Mouse (Mus musculus) midbrain, embryonic 15.5 days (tissue): ENCODE results near the gene Prn. TPM values are rescaled to one million over a fixed set of nuclear protein-coding genes. Genes with fewer than 3 reads are reported as not detected.

Experiments used
- ATAC-seq: fragments of 200-750 bp; cut with Nextera tagmentation; replicated peaks from 2 replicates; pipeline ENCODE4 v1.8.0; 2017; ENCODE audit warnings: moderate TSS enrichment
- H3K27ac ChIP-seq: fragments of 300-500 bp; sonication (generic); 2 replicates; pipeline ENCODE4 v1.5.1; 2015; ENCODE audit warnings: mild to moderate bottlenecking, inconsistent platforms
- H3K27me3 ChIP-seq: fragments of 300-500 bp; sonication (generic); replicated peaks from 2 replicates; pipeline ENCODE4 v1.6.1; 2015; ENCODE audit warnings: inconsistent platforms
- H3K36me3 ChIP-seq: fragments of 300-500 bp; sonication (generic); replicated peaks from 2 replicates; pipeline ENCODE4 v1.6.1; 2015; ENCODE audit warnings: inconsistent platforms
- H3K4me1 ChIP-seq: fragments of 300-500 bp; sonication (generic); 2 replicates; pipeline ENCODE4 v1.6.1; 2015; ENCODE audit warnings: inconsistent platforms
- H3K4me2 ChIP-seq: fragments of 300-500 bp; sonication (generic); 2 replicates; pipeline ENCODE4 v1.6.1; 2015; ENCODE audit warnings: inconsistent platforms, mild to moderate bottlenecking, moderate library complexity
- H3K4me3 ChIP-seq: fragments of 300-500 bp; sonication (generic); 2 replicates; pipeline ENCODE4 v1.5.1; 2015; ENCODE audit warnings: mild to moderate bottlenecking, inconsistent platforms
- H3K9ac ChIP-seq: fragments of 300-500 bp; sonication (generic); 2 replicates; pipeline ENCODE4 v1.6.1; 2015; ENCODE audit warnings: mild to moderate bottlenecking, inconsistent platforms
- H3K9me3 ChIP-seq: fragments of 300-500 bp; sonication (generic); 2 replicates; pipeline ENCODE4 v1.6.1; 2016; ENCODE audit warnings: inconsistent platforms
- WGBS: fragments of 180-500 bp; shearing (Covaris S2); methylation state at CpG from one replicate; pipeline ENCODE4 v1.1.7; 2015; ENCODE audit warnings: mixed read lengths; 5-methylcytosine and 5-hydroxymethylcytosine counted together
- polyA plus RNA-seq: library from polyadenylated mRNA; unstranded; fragments of >200 nt; fragmentation: Nextera tagmentation; extraction: Ambion mirVana; gene quantifications from 2 replicates; pipeline ENCODE4 v1.2.1, GENCODE M21; 2015

The Prn gene
- polyA plus RNA-seq, 1 experiment from 2014 or later, result not detected

- H3K4me3 ChIP-seq, result no peak overlapping the region
- H3K4me1 ChIP-seq, result peaks cover 3% of the 10 kb centered on the region; the same call in 1 of the 2 replicates
- 80% methylated on average over 7 of the region's 7 CpGs for WGBS
- no peaks in the 10 kb centered on the region for H3K36me3 ChIP-seq
- no peaks in the 10 kb centered on the region for H3K9me3 ChIP-seq
- H3K27me3 ChIP-seq, result no peaks in the 10 kb centered on the region
- ATAC-seq, result no peak
- H3K27ac ChIP-seq, result no peak overlapping the region
- no peak overlapping the region for H3K4me2 ChIP-seq
- no peak overlapping the region for H3K9ac ChIP-seq
Observed at GRCm38 (mm10) chr2:131888233-131888632, 21.5 kb upstream of the Prn start.

DNA sequence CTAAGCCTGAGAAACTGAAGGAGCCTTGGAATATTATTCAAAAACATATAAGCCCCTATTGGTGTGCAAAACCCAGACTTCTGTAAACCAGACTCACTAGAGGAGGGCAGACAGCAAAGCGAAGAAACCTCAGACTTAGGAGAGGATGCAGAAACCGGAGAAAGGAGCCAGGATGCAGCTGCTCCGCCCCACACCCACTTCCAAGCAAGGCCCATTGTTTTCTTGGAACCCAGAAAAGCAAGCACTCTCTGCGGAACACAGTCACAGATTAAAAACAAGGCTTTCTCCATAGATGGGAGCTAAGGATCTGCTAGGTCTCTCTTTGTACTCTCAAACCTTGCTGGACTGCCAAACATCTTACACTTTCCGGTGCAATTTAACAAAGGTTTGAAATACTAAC, 17.2 kb upstream of the Prn start:
- Histone ChIP-seq H3K4me3 (no peak overlapping the region), H3K36me3 (no peaks in the 10 kb centered on the region), H3K4me2 (no peak overlapping the region; the same call in 1 of the 2 replicates), H3K9ac (no peak overlapping the region), H3K27me3 (no peaks in the 10 kb centered on the region), H3K4me1 (0 out of 2 replicates have a peak, but pooled peaks cover 3% of the 10 kb centered on the region), H3K27ac (no peak overlapping the region), H3K9me3 (no peaks in the 10 kb centered on the region)
- 28% methylated on average over 5 of the region's 5 CpGs for WGBS
- no peak for ATAC-seq

GRCm38 (mm10) chr2:131895106-131895505, 14.7 kb upstream of the Prn start:
- Histone ChIP-seq H3K4me2 (no peak overlapping the region), H3K9me3 (no peaks in the 10 kb centered on the region), H3K36me3 (no peaks in the 10 kb centered on the region), H3K4me1 (0 out of 2 replicates have a peak, but pooled peaks cover 3% of the 10 kb centered on the region), H3K27me3 (no peaks in the 10 kb centered on the region), H3K4me3 (no peak overlapping the region), H3K9ac (no peak overlapping the region), H3K27ac (no peak overlapping the region)
- WGBS, result 93% methylated on average over 2 of the region's 2 CpGs
- ATAC-seq, result no peak

DNA sequence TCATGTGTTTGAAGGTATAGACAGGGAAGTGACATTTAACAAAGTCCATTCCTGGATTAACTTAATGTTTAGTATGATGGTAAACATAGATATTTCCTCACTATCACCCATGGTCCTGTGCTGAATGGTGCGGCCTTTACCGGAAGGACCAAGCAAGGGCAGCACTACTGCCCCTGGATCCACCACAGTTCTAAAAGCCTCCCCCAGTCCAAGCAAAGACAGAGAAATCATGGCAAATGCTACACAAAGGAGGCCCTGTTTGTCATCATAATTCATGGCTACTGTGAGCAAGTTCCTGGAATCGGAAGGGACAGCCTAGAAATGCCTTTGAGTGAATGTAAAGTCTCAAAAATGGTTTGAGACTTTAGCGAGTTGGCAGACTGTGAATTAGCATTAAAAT, 13.7 kb upstream of the Prn start:
- Histone ChIP-seq H3K9ac (no peak overlapping the region), H3K4me3 (no peak overlapping the region), H3K9me3 (no peaks in the 10 kb centered on the region), H3K36me3 (no peaks in the 10 kb centered on the region), H3K4me1 (0 out of 2 replicates have a peak, but pooled peaks cover 3% of the 10 kb centered on the region), H3K4me2 (no peak overlapping the region), H3K27ac (no peak overlapping the region), H3K27me3 (no peaks in the 10 kb centered on the region)
- 93% methylated on average over 4 of the region's 4 CpGs for WGBS
- no peak for ATAC-seq

DNA sequence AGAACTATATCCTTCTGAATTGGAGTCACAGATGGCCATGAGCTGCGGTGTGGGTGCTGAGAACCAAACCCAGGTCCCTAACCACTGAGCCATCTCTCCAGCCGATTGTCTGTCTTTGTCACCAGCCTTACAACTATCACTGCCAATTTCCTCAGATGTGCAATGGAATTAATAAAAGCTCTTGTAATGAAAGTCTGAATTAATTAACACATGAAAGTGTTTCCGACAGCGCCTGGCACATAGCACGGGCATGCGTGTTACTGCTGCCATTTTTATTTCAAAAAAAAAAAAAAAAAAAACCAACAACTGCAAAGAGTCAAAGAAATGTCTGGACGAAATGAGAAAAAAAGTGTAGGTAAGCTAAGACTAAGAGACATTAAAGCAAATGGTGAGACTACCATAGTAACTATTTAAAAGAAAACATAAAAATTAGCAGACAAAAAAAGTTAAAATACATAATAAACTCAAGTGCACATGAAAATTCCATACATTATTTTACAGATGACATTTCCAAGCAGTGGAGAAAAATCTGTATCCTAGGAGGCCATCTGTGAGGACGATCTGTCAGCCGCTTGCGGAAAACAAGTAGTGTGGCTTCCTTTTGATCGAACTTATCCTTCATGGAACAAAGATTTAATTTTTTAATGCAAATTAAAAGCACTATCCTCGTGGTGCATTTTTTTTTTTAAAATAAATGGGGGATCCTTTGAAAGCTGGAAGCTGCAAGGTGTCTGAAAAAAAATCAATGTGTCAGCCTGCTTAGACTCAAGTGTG, 12.2 kb upstream of the Prn start:
- no peak for ATAC-seq
- no peak overlapping the region for H3K4me2 ChIP-seq
- H3K4me3 ChIP-seq, result no peak overlapping the region
- H3K27me3 ChIP-seq, result no peaks in the 10 kb centered on the region
- H3K9ac ChIP-seq, result no peak overlapping the region
- H3K27ac ChIP-seq, result no peak overlapping the region
- no peaks in the 10 kb centered on the region for H3K9me3 ChIP-seq
- H3K36me3 ChIP-seq, result no peaks in the 10 kb centered on the region
- 88% methylated on average over 12 of the region's 12 CpGs for WGBS
- H3K4me1 ChIP-seq, result 0 out of 2 replicates have a peak, but pooled peaks cover 2% of the 10 kb centered on the region

DNA sequence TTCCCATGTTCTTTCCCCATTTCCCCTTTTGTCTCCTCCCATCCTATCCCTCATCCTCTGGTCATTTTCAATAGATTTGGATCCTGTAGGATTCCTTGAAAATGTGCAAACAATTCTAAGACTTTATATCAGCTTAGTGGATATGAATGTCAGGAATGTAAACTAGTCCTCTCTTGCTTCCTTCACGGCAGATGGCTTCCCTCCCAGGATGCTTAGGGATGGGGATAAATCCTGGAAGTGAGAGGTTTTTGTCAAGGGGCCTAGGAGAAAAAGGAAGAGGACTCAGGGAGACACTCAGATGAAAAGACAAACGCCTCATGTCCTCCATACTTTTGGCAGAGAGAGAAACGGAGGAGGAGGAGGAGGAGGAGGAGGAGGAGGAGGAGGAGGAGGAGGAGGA, 7.3 kb upstream of the Prn start:
- Histone ChIP-seq H3K27ac (no peak overlapping the region), H3K36me3 (no peaks in the 10 kb centered on the region), H3K27me3 (no peaks in the 10 kb centered on the region), H3K9ac (no peak overlapping the region), H3K4me1 (no peaks in the 10 kb centered on the region), H3K4me2 (no peak overlapping the region), H3K4me3 (no peak overlapping the region), H3K9me3 (no peaks in the 10 kb centered on the region)
- no peak for ATAC-seq
- WGBS, result 53% methylated on average over 2 of the region's 3 CpGs

GRCm38 (mm10) chr2:131902867-131903266, 6.9 kb upstream of the Prn start:
- ATAC-seq, result no peak
- WGBS, result 49% methylated on average over 8 of the region's 8 CpGs
- no peak overlapping the region for H3K4me2 ChIP-seq
- H3K9me3 ChIP-seq, result no peaks in the 10 kb centered on the region
- no peak overlapping the region for H3K4me3 ChIP-seq
- H3K4me1 ChIP-seq, result no peaks in the 10 kb centered on the region
- no peak overlapping the region for H3K27ac ChIP-seq
- no peaks in the 10 kb centered on the region for H3K36me3 ChIP-seq
- no peaks in the 10 kb centered on the region for H3K27me3 ChIP-seq
- no peak overlapping the region for H3K9ac ChIP-seq

DNA sequence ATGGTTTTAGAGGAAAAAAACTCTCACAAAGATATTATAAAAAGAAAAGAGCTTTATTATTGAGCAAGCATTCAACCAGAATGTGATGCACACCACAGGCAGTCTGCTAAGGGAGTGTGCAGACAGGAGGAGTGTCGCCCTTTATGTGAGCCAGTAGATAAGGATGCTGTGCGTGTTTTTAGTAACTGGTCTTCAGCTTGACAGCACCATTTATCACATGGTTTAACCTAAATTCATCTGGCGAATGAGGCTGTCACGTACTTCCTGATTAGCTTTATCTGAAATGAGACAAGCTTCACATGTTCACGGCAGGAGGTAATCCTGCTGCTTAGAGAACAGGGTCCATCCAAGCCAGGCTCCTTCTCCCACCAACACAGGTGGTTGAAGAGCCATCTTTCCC, 4.7 kb upstream of the Prn start:
- Histone ChIP-seq H3K9ac (no peak overlapping the region), H3K27ac (no peak overlapping the region), H3K9me3 (no peaks in the 10 kb centered on the region), H3K4me1 (0 out of 2 replicates have a peak, but pooled peaks cover 5% of the 10 kb centered on the region), H3K4me2 (no peak overlapping the region), H3K4me3 (no peak overlapping the region), H3K27me3 (no peaks in the 10 kb centered on the region), H3K36me3 (no peaks in the 10 kb centered on the region)
- ATAC-seq, result no peak
- WGBS, result 59% methylated on average over 5 of the region's 5 CpGs

DNA sequence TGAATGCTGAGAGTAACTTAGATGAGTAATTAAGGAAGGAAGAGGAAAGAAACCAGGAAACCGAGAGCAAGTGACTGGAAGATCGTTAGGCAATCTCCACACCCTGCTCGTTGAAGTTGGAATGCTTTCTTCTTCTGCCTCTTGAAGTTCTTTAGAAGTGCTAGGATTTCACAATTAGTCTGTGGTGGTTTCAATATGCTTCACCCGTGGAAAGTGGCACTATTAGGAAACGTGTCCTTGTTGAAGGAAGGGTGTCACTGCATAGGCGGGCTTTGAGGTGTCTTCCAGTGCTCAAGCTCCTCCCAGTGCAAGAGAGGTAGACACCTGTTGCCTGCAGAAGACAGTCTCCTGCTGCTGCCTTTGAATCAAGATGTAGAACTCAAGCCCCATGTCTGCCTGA, 4.0 kb upstream of the Prn start:
- WGBS, result 87% methylated on average over 6 of the region's 6 CpGs
- Histone ChIP-seq H3K4me2 (no peak overlapping the region), H3K36me3 (no peaks in the 10 kb centered on the region), H3K4me3 (no peak overlapping the region), H3K9me3 (no peaks in the 10 kb centered on the region), H3K27me3 (no peaks in the 10 kb centered on the region), H3K27ac (no peak overlapping the region), H3K4me1 (peaks cover 9% of the 10 kb centered on the region), H3K9ac (no peak overlapping the region)
- ATAC-seq, result no peak

GRCm38 (mm10) chr2:131906266-131906665, 3.5 kb upstream of the Prn start:
- WGBS, result 92% methylated on average over 3 of the region's 3 CpGs
- no peaks in the 10 kb centered on the region for H3K36me3 ChIP-seq
- H3K9me3 ChIP-seq, result no peaks in the 10 kb centered on the region
- H3K27me3 ChIP-seq, result no peaks in the 10 kb centered on the region
- no peak overlapping the region for H3K27ac ChIP-seq
- no peak overlapping the region for H3K4me2 ChIP-seq
- no peak for ATAC-seq
- H3K4me3 ChIP-seq, result no peak overlapping the region
- H3K4me1 ChIP-seq, result peaks cover 14% of the 10 kb centered on the region
- no peak overlapping the region for H3K9ac ChIP-seq

DNA sequence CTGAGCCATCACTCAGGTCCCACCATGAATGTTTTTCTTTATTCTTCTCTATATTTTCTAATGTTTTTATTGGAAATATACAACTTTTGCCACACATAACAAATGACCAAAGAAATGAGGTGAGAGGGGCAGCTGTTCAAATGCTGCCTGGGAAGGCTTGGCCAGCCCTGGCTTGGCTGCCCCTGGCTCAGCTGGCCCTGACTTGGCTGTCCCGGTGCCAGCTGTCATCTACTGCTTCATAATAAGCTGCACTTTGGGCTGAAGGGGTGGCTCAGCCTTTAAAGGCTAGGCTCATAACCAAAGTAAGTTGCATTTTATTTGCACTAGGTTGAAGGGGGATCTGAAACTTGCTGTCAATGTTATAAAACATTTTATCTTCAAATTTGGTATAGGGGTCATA, 2.9 kb upstream of the Prn start:
- H3K9ac ChIP-seq, result no peak overlapping the region

DNA sequence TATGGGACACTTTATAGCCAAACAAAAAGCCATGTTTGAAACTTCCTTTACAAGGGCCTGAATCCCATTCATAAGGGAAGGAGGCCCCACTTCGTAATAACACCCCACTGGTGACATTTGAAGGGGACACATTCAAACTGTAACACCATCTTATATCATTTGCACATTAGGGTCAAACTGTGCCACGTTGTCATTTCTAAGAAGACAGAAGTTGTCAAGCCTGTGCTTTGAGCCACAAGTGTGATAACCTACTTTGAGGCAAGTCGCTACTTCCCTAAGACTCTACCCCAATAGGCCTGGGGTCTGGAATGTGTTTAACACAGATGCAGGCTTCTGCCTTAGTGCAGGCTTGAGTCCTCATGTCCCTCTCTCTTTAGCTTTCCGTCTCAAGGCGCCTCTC, 2.4 kb upstream of the Prn start:
- Histone ChIP-seq H3K9ac (no peak overlapping the region), H3K4me2 (no peak overlapping the region), H3K9me3 (no peaks in the 10 kb centered on the region), H3K4me3 (no peak overlapping the region), H3K36me3 (no peaks in the 10 kb centered on the region), H3K27ac (no peak overlapping the region), H3K4me1 (peaks cover 24% of the 10 kb centered on the region), H3K27me3 (no peaks in the 10 kb centered on the region)
- WGBS, result 82% methylated on average over 5 of the region's 5 CpGs
- ATAC-seq, result no peak

More for the DNA sequence above, 2.9 kb upstream of the Prn start:
- WGBS, result 89% methylated on average over 1 of the region's 1 CpGs
- no peak overlapping the region for H3K4me2 ChIP-seq
- no peak overlapping the region for H3K27ac ChIP-seq
- no peak overlapping the region for H3K4me3 ChIP-seq
- no peaks in the 10 kb centered on the region for H3K9me3 ChIP-seq
- no peaks in the 10 kb centered on the region for H3K36me3 ChIP-seq
- ATAC-seq, result no peak
- no peaks in the 10 kb centered on the region for H3K27me3 ChIP-seq
- H3K4me1 ChIP-seq, result peaks cover 19% of the 10 kb centered on the region

DNA sequence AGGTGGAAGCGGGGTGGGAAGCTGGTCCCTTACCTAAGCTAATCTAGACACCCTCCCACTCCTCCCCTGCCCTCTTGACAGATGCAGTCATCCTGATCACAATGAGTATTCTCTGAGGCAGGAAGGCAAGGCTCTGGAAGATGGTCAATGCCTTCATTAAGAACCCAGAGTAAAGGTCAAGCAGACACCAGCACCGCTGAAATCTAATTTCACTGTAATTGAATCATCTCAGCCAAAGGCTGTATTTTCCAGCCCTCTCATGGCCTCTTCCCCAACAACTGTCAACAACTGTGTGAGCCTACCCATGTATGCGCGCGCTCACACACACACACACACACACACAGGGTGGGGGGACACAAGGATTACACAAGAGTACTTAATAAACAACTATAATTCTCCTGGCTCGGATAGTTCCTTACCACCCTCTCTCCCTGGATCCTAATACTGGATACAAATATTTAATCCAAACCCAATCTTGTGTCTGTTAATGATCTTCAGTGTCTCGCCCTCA, 1.4 kb upstream of the Prn start:
- H3K27me3 ChIP-seq, result no peaks in the 10 kb centered on the region
- H3K4me1 ChIP-seq, result peaks cover 33% of the 10 kb centered on the region
- no peak for ATAC-seq
- H3K9me3 ChIP-seq, result no peaks in the 10 kb centered on the region
- H3K27ac ChIP-seq, result no peak overlapping the region
- H3K9ac ChIP-seq, result no peak overlapping the region
- whole genome bisulfite sequencing, result 83% methylated on average over 7 of the region's 7 CpGs
- H3K4me2 ChIP-seq, result no peak overlapping the region
- no peaks in the 10 kb centered on the region for H3K36me3 ChIP-seq
- H3K4me3 ChIP-seq, result no peak overlapping the region
